Mouse (Mus musculus) brown adipose tissue, adult 24 weeks (tissue): ENCODE data around the gene Smad6. TPM values are rescaled to one million over a fixed set of nuclear protein-coding genes. Genes with fewer than 3 reads are reported as not detected.
A peak's percentile ranks its signal among the peaks of the same experiment; 100 is the strongest.

Experiments used
- H3K27ac ChIP-seq: fragments of 200-500 bp; replicated peaks from 2 replicates; pipeline ENCODE4 v1.5.1; 2012; ENCODE audit warnings: low read depth, mild to moderate bottlenecking, low read length
- H3K4me1 ChIP-seq: fragments of 200-500 bp; 2 replicates; pipeline ENCODE4 v1.6.1; 2012; ENCODE audit warnings: low read length, mixed read lengths; ENCODE audit not compliant: control insufficient read depth, insufficient read depth, insufficient read length
- H3K4me3 ChIP-seq: fragments of 200-500 bp; 2 replicates; pipeline ENCODE4 v1.5.1; 2012; ENCODE audit warnings: low read depth, mild to moderate bottlenecking, low read length, moderate library complexity; ENCODE audit not compliant: insufficient read depth
- polyA plus RNA-seq: library from polyadenylated mRNA; stranded (reverse); fragments of >200 nt; gene quantifications from 2 replicates; pipeline ENCODE4 v1.2.4, GENCODE M21; 2012; ENCODE audit not compliant: missing spikeins, insufficient read depth, insufficient read length

The Smad6 gene
- polyA plus RNA-seq, 1 experiment: 14.8 TPM

DNA sequence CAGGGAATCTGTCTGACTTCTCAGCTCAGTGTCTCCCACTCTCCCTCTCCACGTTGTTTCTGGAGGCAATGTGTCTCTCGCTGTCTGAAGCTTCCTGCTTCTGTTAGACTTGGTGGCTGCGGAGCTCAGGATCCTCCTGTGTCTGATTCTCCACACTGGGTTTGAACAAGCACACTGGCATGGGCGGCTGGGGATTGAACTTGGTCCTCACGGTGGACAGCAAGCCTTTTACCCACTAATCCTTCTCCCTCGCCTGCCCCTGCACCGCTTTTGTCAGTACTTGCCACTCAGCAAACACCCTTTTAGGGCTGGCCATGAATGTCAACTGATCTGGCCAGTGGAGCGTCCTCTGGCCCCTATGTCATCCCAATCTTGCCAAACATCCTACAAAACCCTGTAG lies 22.5 kb upstream of the Smad6 start:
- Histone ChIP-seq H3K27ac (no peak overlapping the region), H3K4me3 (no peak overlapping the region), H3K4me1 (no peaks in the 10 kb centered on the region)

DNA sequence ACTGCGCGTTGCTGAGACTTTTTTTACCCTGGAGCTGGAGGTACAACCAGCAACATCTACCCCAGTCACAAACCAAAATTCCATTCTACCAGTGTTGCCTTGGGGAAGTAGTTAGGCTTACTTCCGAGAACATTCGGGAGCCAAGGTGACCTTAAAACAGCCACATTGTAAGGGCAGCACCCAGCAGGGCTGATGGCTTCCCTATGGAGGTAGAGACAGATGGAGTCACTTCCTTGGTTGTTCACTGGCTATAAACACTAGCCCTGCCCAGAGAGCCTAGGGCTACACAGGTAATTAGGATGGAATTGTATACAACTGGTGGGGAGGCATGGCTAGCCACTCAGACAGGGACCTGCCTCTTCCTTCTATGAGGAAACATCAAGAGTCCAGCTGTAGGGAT lies 21.1 kb upstream of the Smad6 start:
- Histone ChIP-seq H3K4me1 (no peaks in the 10 kb centered on the region), H3K27ac (no peak overlapping the region), H3K4me3 (no peak overlapping the region)

- no peaks in the 10 kb centered on the region for H3K4me1 ChIP-seq
- H3K27ac ChIP-seq: no peak overlapping the region
These were observed 20.4 kb upstream of the Smad6 start for GRCm38 (mm10) chr9:64042216-64042615.

DNA sequence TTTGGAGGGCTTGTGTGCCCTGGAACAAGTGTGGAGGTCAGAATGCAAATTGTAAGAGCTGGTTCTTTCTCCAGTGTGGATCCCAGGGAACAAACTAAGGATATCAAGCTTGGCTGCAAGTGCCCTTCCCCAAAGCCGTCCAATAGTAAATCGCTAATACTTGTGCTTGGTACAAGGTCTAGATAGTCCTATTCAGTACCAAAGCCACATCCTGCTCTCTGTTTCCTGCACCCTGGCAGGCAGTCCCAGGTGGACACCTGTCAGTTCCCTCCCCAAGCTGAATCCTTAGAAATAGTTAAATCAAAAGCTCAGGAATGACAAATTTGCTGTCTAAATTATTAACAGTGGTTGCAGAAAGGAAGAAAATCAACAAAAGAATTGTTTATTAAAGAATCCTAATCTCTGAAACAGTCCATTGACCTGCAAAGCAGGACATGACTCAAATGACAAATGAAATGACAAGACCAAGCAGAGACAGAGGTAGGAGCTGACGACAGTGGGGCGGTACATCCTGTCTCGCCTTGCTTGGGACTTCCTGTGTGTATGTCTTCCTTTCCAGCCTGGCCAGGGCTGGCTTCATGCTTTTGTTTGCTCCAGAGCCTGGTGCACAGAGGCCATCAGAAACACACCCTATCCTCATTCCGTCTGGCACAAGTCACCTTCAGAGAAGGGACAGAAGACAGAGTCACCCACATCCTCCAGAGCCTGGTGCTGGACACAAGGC lies 8.2 kb upstream of the Smad6 start:
- H3K4me3 ChIP-seq: no peak overlapping the region
- no peaks in the 10 kb centered on the region for H3K4me1 ChIP-seq
- no peak overlapping the region for H3K27ac ChIP-seq

More at GRCm38 (mm10) chr9:64042216-64042615, 20.4 kb upstream of the Smad6 start:
- no peak overlapping the region for H3K4me3 ChIP-seq

GRCm38 (mm10) chr9:64025565-64025964 lies 3.7 kb upstream of the Smad6 start:
- no peak overlapping the region for H3K4me3 ChIP-seq
- H3K27ac ChIP-seq: no peak overlapping the region
- H3K4me1 ChIP-seq: no peaks in the 10 kb centered on the region

DNA sequence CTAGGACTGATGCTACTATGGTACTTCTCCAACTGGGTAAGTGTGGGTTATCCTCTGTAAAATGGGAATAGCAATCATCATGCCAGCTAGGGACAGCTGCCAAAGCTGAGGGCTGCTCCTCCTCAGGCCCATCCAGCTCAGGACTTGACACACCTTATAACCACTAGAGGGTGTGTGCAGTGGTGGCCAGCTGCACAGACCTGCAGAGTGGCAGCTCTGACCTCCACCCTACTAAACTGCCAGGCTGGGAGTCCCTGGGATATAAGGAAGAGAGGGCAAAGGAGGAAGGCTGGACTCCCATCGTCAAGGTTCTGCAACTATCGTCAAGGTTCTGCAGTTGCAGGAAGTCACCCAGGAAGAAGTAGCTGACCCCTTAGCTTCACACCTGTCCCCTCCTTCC lies 3.1 kb upstream of the Smad6 start:
- Histone ChIP-seq H3K4me3 (no peak overlapping the region), H3K4me1 (no peaks in the 10 kb centered on the region)

DNA sequence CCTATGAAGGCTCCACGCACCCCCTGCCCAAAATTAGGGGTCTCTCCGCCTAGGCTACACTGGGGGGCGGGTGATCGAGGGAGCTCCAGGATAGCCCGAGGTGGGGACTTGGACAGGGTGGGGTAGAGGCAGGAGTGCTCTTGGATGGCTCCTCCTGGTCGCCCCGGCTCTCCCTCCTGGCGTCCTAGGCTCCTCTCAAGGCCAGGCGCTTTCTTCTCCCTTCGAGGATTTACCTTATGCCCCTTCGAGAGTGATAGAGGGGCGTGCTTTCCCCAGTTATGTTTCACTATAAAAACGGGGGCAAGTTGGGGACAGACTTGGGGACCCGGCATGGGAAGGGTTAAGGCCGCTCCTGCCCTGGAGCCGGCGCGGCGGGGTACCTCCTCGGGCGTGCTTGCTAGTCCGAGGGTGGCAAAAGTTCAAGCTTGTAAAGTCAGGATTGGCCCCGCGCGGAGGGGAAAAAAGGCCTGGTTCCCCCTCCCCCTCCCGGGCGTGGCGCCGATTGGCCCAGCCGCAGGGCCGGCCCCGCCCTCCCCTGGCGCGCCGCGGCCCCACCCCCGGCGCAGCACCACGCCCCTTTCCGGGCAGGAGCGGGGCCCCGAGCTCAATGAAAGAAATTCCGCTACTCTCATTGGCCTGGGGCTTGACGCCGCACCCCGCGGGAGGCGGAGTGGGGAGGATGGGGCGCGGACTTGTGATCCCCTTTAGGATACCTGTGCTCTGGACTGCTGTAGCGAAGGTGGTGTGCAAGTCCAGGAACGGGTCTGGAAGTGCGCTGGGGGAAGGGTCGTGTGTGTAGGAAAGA lies 905 bp upstream of the Smad6 start:
- peak overlapping the region; percentile 58 for H3K27ac ChIP-seq
- H3K4me1 ChIP-seq: peaks cover 6% of the 10 kb centered on the region
- H3K4me3 ChIP-seq: peak overlapping the region; percentile 83

More for the DNA sequence above, 3.1 kb upstream of the Smad6 start:
- H3K27ac ChIP-seq: no peak overlapping the region

GRCm38 (mm10) chr9:64021319-64021850 lies 474 bp downstream of the Smad6 start:
- peak overlapping the region; percentile 48 for H3K27ac ChIP-seq

GRCm38 (mm10) chr9:64020606-64021318 lies 1.1 kb downstream of the Smad6 start:
- Histone ChIP-seq H3K27ac (peak overlapping the region; percentile 48), H3K4me1 (peaks cover 15% of the 10 kb centered on the region), H3K4me3 (peak overlapping the region; percentile 83)

More at GRCm38 (mm10) chr9:64021319-64021850, 474 bp downstream of the Smad6 start:
- Histone ChIP-seq H3K4me1 (peaks cover 13% of the 10 kb centered on the region), H3K4me3 (peak overlapping the region; percentile 83)

- peak overlapping the region; percentile 83 for H3K4me3 ChIP-seq
- H3K4me1 ChIP-seq: peaks cover 15% of the 10 kb centered on the region
- H3K27ac ChIP-seq: peak overlapping the region; percentile 48
These were observed 1.7 kb downstream of the Smad6 start for GRCm38 (mm10) chr9:64020171-64020605.

DNA sequence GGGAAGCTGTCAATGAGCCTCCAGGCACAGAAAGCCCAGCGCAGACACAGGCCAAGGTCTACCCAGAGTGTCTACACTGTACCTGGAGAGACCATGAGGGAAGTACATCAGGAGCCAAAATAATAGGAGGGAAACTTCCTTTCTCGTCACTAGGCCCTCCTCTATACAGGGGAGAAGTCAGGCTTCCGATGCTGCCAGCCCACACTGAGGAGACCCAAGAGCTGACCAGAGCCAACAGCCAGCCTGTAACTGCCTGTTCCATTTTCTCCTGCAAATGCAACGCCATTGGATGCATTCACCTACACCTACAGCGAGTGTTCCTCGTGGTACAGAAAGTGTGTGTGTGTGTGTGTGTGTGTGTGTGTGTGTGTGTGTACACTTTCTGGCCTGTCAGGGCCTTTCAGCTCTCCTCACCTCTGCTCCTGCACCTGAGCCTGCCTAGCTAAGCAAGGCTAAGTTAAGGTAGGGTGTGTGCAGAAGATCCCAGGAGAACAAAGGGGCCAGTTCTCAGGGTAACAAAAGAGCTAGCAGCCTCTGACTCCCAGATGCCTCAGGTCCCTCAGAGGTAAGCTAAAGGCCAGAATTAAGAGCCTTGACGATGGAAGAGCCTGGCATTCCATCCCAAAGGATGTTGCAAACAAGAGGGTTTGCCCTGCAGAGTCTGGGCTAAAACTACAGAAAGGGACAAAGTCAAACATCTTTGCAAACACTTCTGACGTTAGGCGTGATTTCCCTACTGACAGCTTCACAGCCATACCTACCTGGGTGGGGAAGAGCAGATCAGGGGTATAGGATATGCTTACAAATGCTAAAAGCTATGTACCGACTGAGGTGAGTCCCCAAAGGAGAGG lies 2.6 kb downstream of the Smad6 start:
- H3K4me1 ChIP-seq: peaks cover 15% of the 10 kb centered on the region
- peak overlapping the region; percentile 83 for H3K4me3 ChIP-seq

DNA sequence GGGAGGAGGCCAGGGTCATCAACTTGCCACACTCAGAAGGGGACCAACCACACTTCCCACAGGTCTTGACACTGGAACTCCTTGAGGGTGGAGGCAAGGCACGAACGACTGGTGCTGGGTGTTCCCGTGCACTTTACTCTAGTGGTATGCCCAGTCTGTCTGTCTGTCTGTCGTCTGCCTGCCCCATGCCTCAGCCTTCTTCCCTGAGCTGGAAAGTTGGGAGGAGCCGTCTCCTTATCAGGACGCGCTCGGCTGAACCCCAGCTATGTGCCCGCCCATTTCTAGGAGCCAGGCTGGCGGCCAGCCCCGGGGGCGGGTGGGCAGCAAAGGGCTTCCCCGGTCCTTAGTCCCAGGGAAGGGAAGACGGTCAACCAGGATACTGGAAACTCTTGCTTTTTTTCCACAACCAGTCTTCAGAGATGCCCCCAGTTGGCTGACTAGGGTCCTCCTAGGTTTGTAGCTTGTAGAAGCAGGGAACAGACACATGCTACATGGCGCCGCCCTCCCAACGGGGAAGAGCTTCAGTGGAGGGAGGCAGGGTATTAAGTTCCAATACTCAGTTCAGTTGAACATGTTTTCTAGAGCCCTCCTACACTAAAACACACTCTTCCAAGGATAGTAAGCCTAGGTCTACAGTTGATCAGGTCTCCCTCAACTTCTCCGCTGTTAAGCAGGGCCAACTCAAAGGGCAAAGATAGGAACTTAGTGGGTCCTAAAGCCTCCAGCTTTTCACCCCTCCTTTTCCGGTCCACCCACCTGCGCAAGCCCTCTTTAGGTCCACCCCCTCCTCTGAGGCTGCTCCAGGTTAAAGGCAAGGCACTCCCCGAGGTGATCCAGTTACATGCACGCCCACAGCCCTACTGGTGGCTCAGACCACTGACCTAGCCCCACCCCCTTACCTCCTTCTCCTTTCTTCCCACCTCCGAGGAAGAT lies 3.7 kb downstream of the Smad6 start:
- Histone ChIP-seq H3K4me1 (peaks cover 15% of the 10 kb centered on the region), H3K27ac (peak overlapping the region; percentile 15), H3K4me3 (peak overlapping the region; percentile 83)

More for the DNA sequence above, 2.6 kb downstream of the Smad6 start:
- H3K27ac ChIP-seq: peak overlapping the region; percentile 59

GRCm38 (mm10) chr9:64016648-64017400 lies 5.0 kb downstream of the Smad6 start:
- H3K4me1 ChIP-seq: peaks cover 15% of the 10 kb centered on the region
- peak overlapping the region; percentile 83 for H3K4me3 ChIP-seq
- H3K27ac ChIP-seq: no peak overlapping the region
